Mouse (Mus musculus) stomach, postnatal 0 days (tissue): ENCODE data around the gene Gpx4.

Experiments used
- CTCF ChIP-seq: IDR thresholded peaks from 2 replicates; pipeline ENCODE4 v1.5.1; 2016; ENCODE audit warnings: antibody characterized with exemption, low read depth, mild to moderate bottlenecking, moderate library complexity
- EP300 ChIP-seq: optimal IDR thresholded peaks from 2 replicates; pipeline ENCODE3; 2016; ENCODE audit warnings: antibody characterized with exemption

- TF ChIP-seq CTCF, result no peak
- TF ChIP-seq EP300, result no peak
Measured at GRCm38 (mm10) chr10:80102216-80102915, 55.4 kb downstream of the Gpx4 start.
